Mouse (Mus musculus) v-Abl transformed pro-B cells (cell line): ENCODE results near the gene Zmynd12.

ENCODE experiments used
- in situ Hi-C, 2 experiments: fragments of 400-800 bp; cut with MboI; formaldehyde crosslinking; loops; one replicate each; pipeline ENCODE4 v1.15.1; 2025; ENCODE audit not compliant: unreplicated experiment in 2 of 2

The Zmynd12 gene

GRCm38 (mm10) chr4:119441836-119442235, 19.2 kb downstream of the Zmynd12 start:
- in situ Hi-C loops = loop anchor here in 1 of 2 experiments (25.0 kb wide), 1 partner anchor 370 kb away; no protein-coding TSS in a partner anchor

GRCm38 (mm10) chr4:119442539-119442938, 19.9 kb downstream of the Zmynd12 start:
- in situ Hi-C loops = loop anchor here in 1 of 2 experiments (25.0 kb wide), 1 partner anchor 370 kb away; no protein-coding TSS in a partner anchor

DNA sequence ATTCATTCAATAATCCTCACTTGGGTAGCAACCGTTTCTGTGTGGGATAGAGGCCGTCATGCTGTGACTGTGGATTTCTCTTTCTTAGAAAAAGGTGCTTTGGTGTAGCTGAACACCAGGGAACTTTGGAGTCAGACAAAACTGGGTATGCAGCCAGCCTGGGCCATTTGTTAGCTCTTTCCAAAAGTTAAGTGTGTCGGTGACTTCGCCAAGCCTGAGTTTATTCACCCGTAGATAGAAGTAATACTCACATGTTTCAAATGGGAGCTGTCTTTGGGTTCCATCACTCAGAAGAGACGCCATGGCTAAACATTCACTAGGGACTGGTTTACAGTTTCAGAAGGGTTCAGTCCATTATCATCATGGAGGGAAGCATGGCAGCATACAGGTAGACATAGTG, 24.6 kb downstream of the Zmynd12 start:
- in situ Hi-C loops = loop anchor here in 1 of 2 experiments (25.0 kb wide), 1 partner anchor 365 kb away; no protein-coding TSS in a partner anchor

GRCm38 (mm10) chr4:119447786-119448185, 25.2 kb downstream of the Zmynd12 start:
- in situ Hi-C loops = loop anchor here in 1 of 2 experiments (25.0 kb wide), 1 partner anchor 365 kb away; no protein-coding TSS in a partner anchor

DNA sequence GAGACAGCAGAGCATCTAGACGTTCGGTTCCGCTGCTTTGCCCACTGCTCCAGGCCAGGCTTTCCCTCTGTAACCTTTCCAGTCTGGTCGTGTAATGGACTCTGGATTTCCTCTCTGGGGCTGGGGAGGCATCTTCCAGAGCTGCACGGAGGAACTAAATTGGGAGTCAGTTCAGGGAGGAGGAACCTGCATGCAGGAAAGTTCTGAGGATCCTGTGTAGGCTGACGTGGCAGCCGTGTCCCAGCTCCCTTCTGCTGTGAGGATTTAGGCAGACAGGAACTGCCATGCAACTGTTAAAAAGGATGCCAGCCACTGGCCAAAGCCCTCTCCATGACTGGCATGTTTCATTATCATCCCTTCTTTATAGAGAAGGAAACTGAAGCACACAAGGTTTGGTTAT, 27.8 kb downstream of the Zmynd12 start:
- in situ Hi-C loops = no loop called here

- in situ Hi-C loops = no loop called here
These were observed 30.5 kb downstream of the Zmynd12 start for GRCm38 (mm10) chr4:119453128-119453527.

- in situ Hi-C loops = no loop called here
These were observed 30.9 kb downstream of the Zmynd12 start for GRCm38 (mm10) chr4:119453533-119453932.

- in situ Hi-C loops = no loop called here
These were observed 37.7 kb downstream of the Zmynd12 start for GRCm38 (mm10) chr4:119460296-119460695.

DNA sequence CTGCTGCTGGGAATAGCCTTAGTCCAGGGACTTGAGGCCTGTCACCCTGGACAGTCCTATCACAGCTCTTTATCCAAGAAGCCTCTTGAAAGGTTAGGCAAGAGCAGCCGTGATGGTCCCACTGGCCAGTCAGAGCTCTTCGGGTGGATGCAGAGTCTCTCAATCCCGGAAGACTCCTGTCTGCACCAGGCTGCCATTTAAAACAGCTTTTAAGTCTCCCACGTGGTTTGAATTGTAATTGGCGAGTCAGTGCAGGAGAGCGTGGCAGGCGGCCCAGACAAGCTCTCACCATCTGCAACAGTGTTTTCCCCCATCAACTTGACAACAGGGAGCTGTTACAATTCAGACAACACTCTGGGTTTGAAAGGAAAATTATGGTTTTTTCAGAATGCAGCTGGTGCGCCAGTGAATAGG, 38.1 kb downstream of the Zmynd12 start:
- in situ Hi-C loops = no loop called here

DNA sequence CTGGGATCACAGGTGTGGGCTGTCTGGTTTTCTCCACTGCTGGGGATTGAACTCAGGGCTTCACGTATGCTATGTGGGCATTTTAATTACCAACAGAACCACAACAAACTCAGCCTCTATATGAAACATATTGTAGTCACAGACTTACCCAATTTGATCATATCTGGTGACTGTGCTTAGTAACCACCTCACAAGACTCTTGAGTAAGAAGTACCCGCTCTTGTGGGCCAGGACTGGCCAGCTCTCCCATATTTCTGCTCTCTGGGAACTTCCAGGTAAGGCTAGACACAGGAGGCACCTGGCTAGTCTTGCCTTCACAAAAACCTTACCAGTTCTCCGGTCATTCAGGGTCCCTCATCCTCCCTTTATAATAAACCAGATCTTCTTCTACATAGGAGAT, 39.8 kb downstream of the Zmynd12 start:
- in situ Hi-C loops = no loop called here

DNA sequence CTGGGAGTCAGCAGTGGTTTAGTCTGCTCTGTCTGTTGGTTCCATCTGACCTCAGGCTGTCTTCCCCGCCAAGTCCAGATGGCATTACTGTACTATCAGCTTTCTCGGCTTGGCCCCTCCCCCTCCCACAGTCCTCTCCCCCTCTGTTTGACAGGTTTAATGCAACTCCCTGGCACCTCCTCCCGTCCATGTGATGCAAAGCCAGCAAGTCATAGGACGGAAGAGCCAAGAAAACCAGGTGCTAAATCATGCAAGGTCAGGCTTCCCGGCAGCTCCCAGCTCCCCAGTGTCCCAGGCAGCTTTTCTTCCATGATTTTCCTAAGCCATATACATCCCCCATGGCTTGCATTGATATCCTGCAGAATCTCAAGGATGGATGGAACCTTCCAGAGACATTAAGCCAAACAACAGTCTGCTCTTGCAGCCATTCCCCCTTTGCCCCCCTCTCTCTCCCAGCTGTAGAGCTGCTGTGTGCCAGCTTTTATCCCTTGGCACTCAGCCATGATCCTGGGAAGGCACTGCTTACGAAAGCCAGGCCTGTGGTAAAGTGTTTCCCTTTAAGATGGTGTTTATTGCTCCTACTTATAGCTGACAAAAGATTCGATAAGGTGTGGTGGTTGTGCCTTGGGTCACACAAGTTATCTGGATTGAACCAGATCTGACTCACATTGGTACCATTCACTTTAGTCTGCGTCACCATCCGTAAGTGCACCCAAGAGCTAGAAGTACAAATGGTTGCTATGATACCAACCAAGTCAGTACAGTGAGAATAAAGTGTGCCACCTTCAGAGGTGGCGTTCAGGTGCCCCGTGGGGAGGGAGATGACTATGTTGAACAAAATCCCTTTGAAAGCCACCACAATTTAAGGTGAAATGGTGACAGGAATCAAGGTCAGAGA, 40.5 kb downstream of the Zmynd12 start:
- in situ Hi-C loops = no loop called here

DNA sequence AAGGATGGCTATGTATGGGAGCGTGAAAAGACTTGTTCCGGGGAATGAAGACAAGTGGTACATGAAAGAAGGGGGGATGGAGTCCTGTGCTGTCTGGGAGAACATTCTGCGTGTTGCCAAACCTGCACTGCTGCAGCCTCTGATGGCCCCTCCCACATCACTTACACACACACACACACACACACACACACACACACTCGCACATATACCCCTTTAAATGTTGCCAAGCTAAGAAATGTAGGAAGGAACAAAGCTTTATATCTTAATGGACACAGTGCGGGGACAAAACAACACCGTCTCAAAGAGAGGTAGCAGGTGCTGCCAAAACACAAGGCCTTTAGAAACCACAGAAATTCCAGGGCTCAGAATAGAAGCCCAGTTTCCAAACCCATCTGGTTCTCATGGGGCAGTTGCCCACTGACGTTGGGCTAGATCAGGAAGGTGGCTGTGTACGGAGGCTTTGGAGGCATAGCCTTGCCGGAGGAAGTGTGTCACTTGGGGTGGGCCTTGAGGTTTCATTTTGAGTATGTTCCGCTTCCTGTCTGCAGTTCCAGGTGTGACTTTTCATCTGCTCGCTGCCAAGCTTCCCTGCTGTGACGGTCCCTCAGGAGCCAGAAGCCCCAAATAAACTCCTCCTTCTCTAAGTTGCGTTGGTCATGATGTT, 41.3 kb downstream of the Zmynd12 start:
- in situ Hi-C loops = no loop called here

DNA sequence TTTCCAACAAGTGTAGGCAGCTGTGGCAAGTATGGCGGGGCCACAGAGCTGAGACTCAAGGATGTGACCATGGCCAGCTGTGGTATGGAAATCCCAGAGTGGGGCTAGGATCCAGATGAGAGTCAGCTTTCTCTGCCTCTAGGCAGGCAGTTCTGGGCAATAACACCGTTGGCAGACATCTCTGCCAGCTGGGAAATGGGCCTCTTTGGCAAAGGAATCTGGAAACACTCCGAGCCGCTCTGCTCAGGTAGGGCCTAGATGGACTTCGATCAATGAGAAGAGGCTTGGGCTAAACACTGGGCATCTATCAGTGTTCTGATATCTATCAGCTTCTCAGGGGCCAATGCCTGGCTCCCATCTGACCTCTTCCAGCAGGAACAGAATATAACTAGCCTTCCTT, 43.2 kb downstream of the Zmynd12 start:
- in situ Hi-C loops = no loop called here

GRCm38 (mm10) chr4:119467720-119468380, 45.2 kb downstream of the Zmynd12 start:
- in situ Hi-C loops = no loop called here

- in situ Hi-C loops = no loop called here
These were observed 49.9 kb downstream of the Zmynd12 start for GRCm38 (mm10) chr4:119472545-119472944.

DNA sequence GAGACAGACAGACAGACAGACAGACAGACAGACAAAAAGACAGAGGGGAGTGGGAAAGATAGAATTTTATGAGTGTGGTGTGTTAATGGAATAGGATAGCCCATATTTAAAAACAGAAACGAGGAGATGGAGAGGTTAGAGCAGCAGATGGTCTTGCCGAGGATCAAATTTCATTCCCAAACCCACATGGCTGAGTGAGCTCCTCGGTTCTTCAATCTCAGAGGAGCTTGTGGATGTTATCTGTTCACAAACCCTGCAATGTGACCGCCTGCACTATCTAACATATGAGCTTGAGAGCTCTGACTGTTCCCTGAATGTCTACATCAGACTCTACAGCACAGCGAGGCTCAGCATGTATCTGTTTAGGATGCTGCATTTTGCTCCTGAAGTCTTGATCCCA, 50.5 kb downstream of the Zmynd12 start:
- in situ Hi-C loops = no loop called here

GRCm38 (mm10) chr4:119483051-119483450, 60.4 kb downstream of the Zmynd12 start:
- in situ Hi-C loops = no loop called here

DNA sequence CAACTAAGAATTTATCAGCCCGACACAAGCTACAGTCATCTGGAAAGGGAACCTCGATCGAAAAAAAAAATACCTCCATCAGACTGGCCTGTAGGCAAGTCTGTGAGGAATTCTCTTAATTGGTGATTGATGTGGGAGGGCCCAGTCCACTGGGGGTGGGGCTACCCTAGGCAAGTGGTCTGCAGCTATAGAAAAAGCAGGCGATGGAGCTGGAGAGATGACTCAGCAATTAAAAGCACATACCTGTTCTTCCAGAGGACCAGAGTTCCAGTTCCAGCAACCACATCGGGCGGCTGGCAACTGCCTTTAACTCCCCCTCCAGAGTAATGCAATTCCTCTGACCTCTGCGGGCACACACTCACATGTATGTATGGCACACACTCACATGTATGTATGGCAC, 62.3 kb downstream of the Zmynd12 start:
- in situ Hi-C loops = no loop called here

DNA sequence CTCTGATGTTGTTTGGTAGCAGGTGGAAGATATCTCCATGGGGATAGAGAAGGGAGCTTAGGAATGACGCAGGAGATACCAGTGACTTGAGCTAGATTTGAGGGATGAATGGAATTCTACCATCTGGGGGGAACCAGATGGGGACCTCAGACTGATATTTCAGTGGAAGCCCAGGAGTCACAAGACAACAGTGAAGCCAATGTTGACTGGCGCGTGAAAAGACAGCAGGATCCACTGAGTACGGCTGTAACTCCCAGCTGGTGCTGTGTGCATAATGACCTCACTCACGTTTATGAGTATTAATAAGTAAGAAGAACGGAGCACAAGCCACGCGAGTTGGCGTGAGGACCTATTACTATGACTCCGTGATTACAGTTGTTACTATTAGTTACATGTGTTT, 67.1 kb downstream of the Zmynd12 start:
- in situ Hi-C loops = no loop called here

GRCm38 (mm10) chr4:119490806-119491205, 68.2 kb downstream of the Zmynd12 start:
- in situ Hi-C loops = no loop called here

- in situ Hi-C loops = no loop called here
These were observed 69.8 kb downstream of the Zmynd12 start, which contains the start of gene Rimkla for GRCm38 (mm10) chr4:119492291-119492932. Gene Rimkla (minus strand): TSS chr4:119492628.
